Mouse (Mus musculus): ENCODE results near the gene Lpp. TPM values are rescaled to one million over a fixed set of nuclear protein-coding genes. Genes with fewer than 3 reads are reported as not detected.

The Lpp gene
- total and polyA plus RNA-seq, 2 experiments from 2014 or later = 7.9 to 15.9 TPM

DNA sequence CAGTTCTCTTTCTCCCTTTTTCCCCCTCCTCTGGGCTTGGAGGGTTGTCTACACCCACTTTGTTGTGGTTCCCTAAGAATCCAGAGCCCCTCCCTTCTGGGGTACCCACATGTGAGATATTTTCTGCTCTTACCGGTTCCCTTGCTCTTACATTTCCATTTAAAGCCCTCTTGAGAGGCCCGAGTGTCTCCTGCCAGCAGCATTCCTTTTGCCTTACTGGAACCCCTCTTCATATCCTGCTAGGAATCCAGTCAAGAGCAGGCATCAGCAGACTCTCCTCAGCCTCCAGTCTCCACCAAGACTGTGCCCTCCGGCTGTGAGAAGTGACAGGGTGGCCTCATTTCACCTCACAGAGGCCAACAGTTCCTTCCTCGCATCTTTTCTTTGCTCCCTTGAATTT lies 24.7 kb downstream of the Lpp start:
- TF ChIP-seq CTCF (IDR thresholded peaks at IDR 0.05) = no peak
- Histone ChIP-seq H3K9ac (replicated peaks; ENCODE audit: low read length, poor library complexity, severe bottlenecking) (no peak overlapping the region), H3K4me1 (ENCODE audit: insufficient read depth, low read length) (peaks cover 9% of the 10 kb centered on the region; the same call in 1 of the 2 replicates), H3K27me3 (ENCODE audit: insufficient read depth, low read length) (no peaks in the 10 kb centered on the region; the same call in 1 of the 2 replicates), H3K4me2 (ENCODE audit: low read depth, low read length, poor library complexity, severe bottlenecking) (no peak overlapping the region), H3K27ac (ENCODE audit: low read depth, low read length) (no peak overlapping the region), H3K4me3 (ENCODE audit: low read depth, low read length) (no peak overlapping the region), H3K9me3 (ENCODE audit: low read length) (no peaks in the 10 kb centered on the region), H3K36me3 (ENCODE audit: insufficient read depth, low read length) (no peaks in the 10 kb centered on the region)
- ATAC-seq (ENCODE audit: low FRiP score) (no peak), DNase-seq (ENCODE audit: low spot score) (no peak)
- 80% methylated on average over 4 of the region's 4 CpGs for WGBS

DNA sequence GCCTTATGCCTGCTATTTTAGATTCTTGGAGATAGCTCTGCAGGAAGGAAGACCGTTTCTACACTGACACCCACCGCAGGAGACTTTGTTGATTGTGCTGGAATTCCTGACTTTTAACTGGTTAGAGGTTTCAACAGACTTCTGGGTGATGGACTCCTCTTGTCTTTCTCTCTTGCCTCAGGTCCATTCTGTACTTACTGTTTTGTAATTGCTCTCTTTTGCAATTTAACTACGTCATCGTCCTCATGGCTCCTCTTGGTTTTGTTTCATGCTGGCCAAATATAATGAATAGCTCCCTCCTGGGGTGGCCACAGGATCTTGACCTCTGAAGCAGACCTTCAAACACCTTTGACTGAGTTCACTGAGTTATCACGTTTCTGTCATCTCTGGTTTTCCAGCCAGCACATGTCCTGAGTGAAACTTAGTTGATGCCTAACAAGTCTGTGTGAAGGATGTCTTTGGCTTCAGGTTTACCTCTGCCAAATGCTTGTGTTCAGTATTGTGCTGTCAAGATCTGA lies 27.4 kb downstream of the Lpp start:
- Histone ChIP-seq H3K27ac (ENCODE audit: low read depth, low read length) (no peak overlapping the region), H3K9ac (replicated peaks; ENCODE audit: low read length, poor library complexity, severe bottlenecking) (no peak overlapping the region), H3K9me3 (ENCODE audit: low read length) (no peaks in the 10 kb centered on the region), H3K36me3 (ENCODE audit: insufficient read depth, low read length) (no peaks in the 10 kb centered on the region), H3K4me1 (ENCODE audit: insufficient read depth, low read length) (peaks cover 14% of the 10 kb centered on the region; the same call in 1 of the 2 replicates), H3K27me3 (ENCODE audit: insufficient read depth, low read length) (no peaks in the 10 kb centered on the region; the same call in 1 of the 2 replicates), H3K4me2 (ENCODE audit: low read depth, low read length, poor library complexity, severe bottlenecking) (no peak overlapping the region), H3K4me3 (ENCODE audit: low read depth, low read length) (no peak overlapping the region)
- WGBS = 73% methylated on average over 5 of the region's 5 CpGs
- ATAC-seq (ENCODE audit: low FRiP score) = no peak
- DNase-seq (ENCODE audit: low spot score) = no peak
- TF ChIP-seq CTCF (IDR thresholded peaks at IDR 0.05) = no peak

DNA sequence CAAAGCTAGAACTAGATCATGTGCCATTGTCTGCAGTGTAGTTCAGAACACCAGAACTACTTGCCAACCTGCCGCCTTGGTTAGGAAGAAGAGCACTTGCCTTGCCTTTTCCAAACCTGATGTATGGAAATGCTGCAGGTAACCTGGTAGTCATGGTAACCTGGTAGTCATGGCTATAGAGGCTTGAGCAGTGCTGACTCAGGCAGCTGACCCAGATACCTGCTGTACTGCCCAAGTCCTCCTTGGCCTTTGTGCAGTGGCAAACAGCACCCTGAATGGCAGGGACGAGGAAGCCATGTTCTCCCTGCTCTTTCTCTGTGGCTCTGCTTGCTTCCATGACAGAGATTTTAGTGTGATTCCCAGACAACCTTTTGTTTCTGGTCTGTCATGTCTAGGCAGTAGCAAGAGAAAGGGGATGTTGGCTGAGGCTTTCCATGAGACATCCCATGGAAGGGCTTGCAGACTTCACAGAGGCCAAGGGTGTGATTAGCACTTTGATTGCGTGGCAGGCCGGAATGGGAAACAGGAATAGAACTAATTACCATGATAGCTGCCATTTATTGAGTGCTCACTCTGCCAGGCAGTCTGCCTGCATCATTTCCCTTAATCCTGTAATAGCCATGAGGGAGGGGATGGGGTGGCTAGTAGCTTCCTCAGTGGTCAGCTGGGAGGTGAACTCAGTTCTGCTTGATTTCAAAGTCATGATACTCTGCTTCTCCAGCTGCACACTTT lies 28.5 kb downstream of the Lpp start:
- H3K9me3 ChIP-seq (ENCODE audit: low read length) = no peaks in the 10 kb centered on the region
- ATAC-seq (ENCODE audit: low FRiP score) = peak; percentile 46; the same call in 1 of the 2 replicates
- no peak overlapping the region for H3K27ac ChIP-seq (ENCODE audit: low read depth, low read length)
- H3K36me3 ChIP-seq (ENCODE audit: insufficient read depth, low read length) = no peaks in the 10 kb centered on the region
- H3K9ac ChIP-seq (replicated peaks; ENCODE audit: low read length, poor library complexity, severe bottlenecking) = no peak overlapping the region
- TF ChIP-seq CTCF (IDR thresholded peaks at IDR 0.05) = no peak
- no peak for DNase-seq (ENCODE audit: low spot score)
- H3K4me3 ChIP-seq (ENCODE audit: low read depth, low read length) = no peak overlapping the region
- no peak overlapping the region for H3K4me2 ChIP-seq (ENCODE audit: low read depth, low read length, poor library complexity, severe bottlenecking)
- no peaks in the 10 kb centered on the region; the same call in 1 of the 2 replicates for H3K27me3 ChIP-seq (ENCODE audit: insufficient read depth, low read length)
- WGBS = 57% methylated on average over 4 of the region's 4 CpGs
- peaks cover 14% of the 10 kb centered on the region; the same call in 1 of the 2 replicates for H3K4me1 ChIP-seq (ENCODE audit: insufficient read depth, low read length)

DNA sequence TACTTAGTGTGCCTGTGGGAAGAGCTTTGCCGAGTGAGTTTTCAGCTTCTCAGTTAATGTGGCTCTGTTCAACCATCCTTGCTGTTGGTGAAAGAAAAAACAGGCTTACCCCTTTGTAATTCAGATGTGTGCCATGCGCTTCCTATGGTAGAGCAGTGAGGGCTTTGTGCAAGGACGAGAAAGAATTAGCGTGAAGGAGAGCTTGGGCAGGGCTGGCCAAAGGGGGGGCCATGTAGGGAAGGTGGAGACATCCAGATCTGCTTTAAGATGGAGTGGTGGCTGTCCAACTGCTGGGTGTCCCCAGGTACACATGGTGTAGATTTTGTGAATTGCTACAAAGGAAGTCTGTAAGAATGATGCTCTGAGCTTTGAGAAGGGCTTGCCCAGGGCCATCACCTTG lies 29.9 kb downstream of the Lpp start:
- ATAC-seq (ENCODE audit: low FRiP score) (no peak), DNase-seq (ENCODE audit: low spot score) (no peak)
- H3K9ac ChIP-seq (replicated peaks; ENCODE audit: low read length, poor library complexity, severe bottlenecking) = no peak overlapping the region
- H3K4me3 ChIP-seq (ENCODE audit: low read depth, low read length) = no peak overlapping the region
- no peaks in the 10 kb centered on the region for H3K9me3 ChIP-seq (ENCODE audit: low read length)
- no peak overlapping the region for H3K4me2 ChIP-seq (ENCODE audit: low read depth, low read length, poor library complexity, severe bottlenecking)
- no peaks in the 10 kb centered on the region for H3K36me3 ChIP-seq (ENCODE audit: insufficient read depth, low read length)
- no peak overlapping the region for H3K27ac ChIP-seq (ENCODE audit: low read depth, low read length)
- no peaks in the 10 kb centered on the region; the same call in 1 of the 2 replicates for H3K27me3 ChIP-seq (ENCODE audit: insufficient read depth, low read length)
- H3K4me1 ChIP-seq (ENCODE audit: insufficient read depth, low read length) = peaks cover 14% of the 10 kb centered on the region; the same call in 1 of the 2 replicates
- TF ChIP-seq CTCF (IDR thresholded peaks at IDR 0.05) = no peak
- WGBS = 26% methylated on average over 4 of the region's 4 CpGs

DNA sequence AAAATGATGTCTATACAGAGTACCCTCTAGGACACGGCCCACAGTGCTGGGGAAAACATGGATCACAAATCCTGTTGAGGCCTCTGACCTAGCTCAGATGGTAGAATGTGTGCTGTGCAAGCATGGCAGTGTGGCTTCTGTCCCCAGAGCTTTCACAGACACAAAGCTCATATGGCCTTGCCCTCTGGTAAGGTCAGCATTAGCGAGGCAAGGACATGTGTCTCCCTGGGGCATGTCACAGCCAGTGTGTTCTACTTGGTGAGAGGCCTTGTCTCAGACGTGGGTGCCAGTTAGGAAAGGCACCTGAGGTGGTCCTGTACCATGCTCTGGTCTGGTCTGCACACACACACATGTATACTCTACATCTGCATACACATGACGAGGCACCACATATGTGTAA lies 30.4 kb downstream of the Lpp start:
- Histone ChIP-seq H3K4me3 (ENCODE audit: low read depth, low read length) (no peak overlapping the region), H3K9me3 (ENCODE audit: low read length) (no peaks in the 10 kb centered on the region), H3K9ac (replicated peaks; ENCODE audit: low read length, poor library complexity, severe bottlenecking) (no peak overlapping the region), H3K27me3 (ENCODE audit: insufficient read depth, low read length) (no peaks in the 10 kb centered on the region; the same call in 1 of the 2 replicates), H3K36me3 (ENCODE audit: insufficient read depth, low read length) (no peaks in the 10 kb centered on the region), H3K4me2 (ENCODE audit: low read depth, low read length, poor library complexity, severe bottlenecking) (no peak overlapping the region), H3K27ac (ENCODE audit: low read depth, low read length) (no peak overlapping the region), H3K4me1 (ENCODE audit: insufficient read depth, low read length) (peaks cover 14% of the 10 kb centered on the region; the same call in 1 of the 2 replicates)
- no peak for DNase-seq (ENCODE audit: low spot score)
- no peak for ATAC-seq (ENCODE audit: low FRiP score)
- TF ChIP-seq CTCF (IDR thresholded peaks at IDR 0.05) = no peak
- WGBS = 84% methylated on average over 4 of the region's 4 CpGs

DNA sequence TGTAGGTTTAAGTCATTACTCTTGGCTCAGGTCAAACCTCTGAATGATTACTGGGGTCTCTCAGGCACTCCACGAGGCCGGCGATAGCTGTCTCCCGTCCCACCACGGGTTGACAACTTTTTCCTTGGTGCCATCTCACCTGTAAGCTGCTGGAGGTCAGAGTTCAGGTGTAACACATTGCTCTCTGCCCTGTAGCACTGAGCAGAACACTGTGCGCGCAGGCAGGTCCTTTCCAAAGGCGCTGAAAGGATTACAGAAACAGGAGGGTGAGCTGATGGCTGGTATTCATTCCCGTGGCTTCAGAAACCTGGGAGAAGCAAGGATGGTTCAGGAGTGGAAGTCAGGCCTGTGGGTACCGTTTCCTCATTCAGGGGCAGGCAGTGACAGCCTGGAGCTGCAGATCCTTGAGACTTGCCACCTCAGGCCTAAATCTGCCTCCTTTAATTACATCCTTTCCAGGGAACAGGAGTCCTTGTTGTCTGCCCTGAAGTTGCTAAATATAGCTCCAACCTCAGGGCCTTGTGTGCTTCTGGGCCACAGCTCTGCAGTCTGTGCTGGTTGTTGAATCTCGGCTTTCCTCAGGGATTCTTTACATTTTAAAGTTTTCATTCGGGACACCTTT lies 31.2 kb downstream of the Lpp start:
- Histone ChIP-seq H3K4me1 (ENCODE audit: insufficient read depth, low read length) (peaks cover 14% of the 10 kb centered on the region; the same call in 1 of the 2 replicates), H3K9ac (replicated peaks; ENCODE audit: low read length, poor library complexity, severe bottlenecking) (no peak overlapping the region), H3K4me3 (ENCODE audit: low read depth, low read length) (no peak overlapping the region), H3K9me3 (ENCODE audit: low read length) (no peaks in the 10 kb centered on the region), H3K4me2 (ENCODE audit: low read depth, low read length, poor library complexity, severe bottlenecking) (no peak overlapping the region), H3K36me3 (ENCODE audit: insufficient read depth, low read length) (no peaks in the 10 kb centered on the region), H3K27me3 (ENCODE audit: insufficient read depth, low read length) (no peaks in the 10 kb centered on the region; the same call in 1 of the 2 replicates), H3K27ac (ENCODE audit: low read depth, low read length) (no peak overlapping the region)
- ATAC-seq (ENCODE audit: low FRiP score) = no peak
- DNase-seq (ENCODE audit: low spot score) = no peak
- no peak for TF ChIP-seq CTCF (IDR thresholded peaks at IDR 0.05)
- 77% methylated on average over 12 of the region's 12 CpGs for WGBS
